Mouse (Mus musculus) stomach, embryonic 15.5 days (tissue): Measurements from ENCODE around the gene Mcam. TPM values are rescaled to one million over a fixed set of nuclear protein-coding genes. Genes with fewer than 3 reads are reported as not detected.

Experiments used
- ATAC-seq: fragments of 200-750 bp; cut with Nextera tagmentation; 2 replicates; pipeline ENCODE4 v1.8.0; 2017; ENCODE audit warnings: low read depth, moderate number of reproducible peaks, moderate TSS enrichment; ENCODE audit not compliant: insufficient read depth, low FRiP score
- H3K27ac ChIP-seq: fragments of 300-500 bp; sonication (generic); 2 replicates; pipeline ENCODE4 v1.5.1; 2015; ENCODE audit warnings: mild to moderate bottlenecking, inconsistent platforms
- H3K27me3 ChIP-seq: fragments of 300-500 bp; sonication (generic); replicated peaks from 2 replicates; pipeline ENCODE4 v1.6.1; 2015; ENCODE audit warnings: inconsistent platforms
- H3K36me3 ChIP-seq: fragments of 300-500 bp; sonication (generic); 2 replicates; pipeline ENCODE4 v1.6.1; 2015; ENCODE audit warnings: inconsistent platforms
- H3K4me1 ChIP-seq: fragments of 300-500 bp; sonication (generic); 2 replicates; pipeline ENCODE4 v1.6.1; 2015; ENCODE audit warnings: inconsistent platforms
- H3K4me2 ChIP-seq: fragments of 300-500 bp; sonication (generic); 2 replicates; pipeline ENCODE4 v1.6.1; 2015; ENCODE audit warnings: mild to moderate bottlenecking, inconsistent platforms
- H3K4me3 ChIP-seq: fragments of 300-500 bp; sonication (generic); replicated peaks from 2 replicates; pipeline ENCODE4 v1.5.1; 2015; ENCODE audit warnings: inconsistent platforms
- H3K9ac ChIP-seq: fragments of 300-500 bp; sonication (generic); 2 replicates; pipeline ENCODE4 v1.6.1; 2015; ENCODE audit warnings: inconsistent platforms
- H3K9me3 ChIP-seq: fragments of 300-500 bp; sonication (generic); 2 replicates; pipeline ENCODE4 v1.6.1; 2016; ENCODE audit warnings: inconsistent platforms
- WGBS: fragments of 180-500 bp; shearing (Covaris S2); methylation state at CpG from one replicate; pipeline ENCODE4 v1.1.7; 2015; 5-methylcytosine and 5-hydroxymethylcytosine counted together
- polyA plus RNA-seq: library from polyadenylated mRNA; unstranded; fragments of >200 nt; fragmentation: Nextera tagmentation; extraction: Ambion mirVana; gene quantifications from 2 replicates; pipeline ENCODE4 v1.2.1, GENCODE M21; 2015

Mcam gene
- polyA plus RNA-seq, 1 experiment from 2014 or later: 38.3 TPM

DNA sequence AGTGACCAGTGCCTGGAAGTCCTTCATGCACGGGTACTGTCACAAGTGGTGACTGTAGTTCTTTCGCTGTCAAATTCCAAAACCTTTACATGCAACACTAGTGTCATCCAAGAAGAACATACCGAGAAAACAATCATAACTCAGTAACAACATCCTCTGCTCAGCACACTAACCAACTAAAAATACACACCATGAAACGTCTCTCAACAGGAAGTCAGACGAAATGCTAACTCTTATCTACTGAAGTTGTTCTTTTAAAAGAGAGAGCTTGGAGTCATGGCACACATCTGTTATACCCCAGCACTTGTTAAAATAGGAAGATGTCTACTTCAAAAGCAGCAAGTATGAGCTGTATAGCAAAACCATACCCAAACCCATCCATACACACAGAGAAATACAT lies 47.3 kb downstream of the Mcam start:
- H3K27me3 ChIP-seq: no peaks in the 10 kb centered on the region
- H3K4me2 ChIP-seq: no peak overlapping the region
- WGBS: 79% methylated on average over 5 of the region's 5 CpGs

DNA sequence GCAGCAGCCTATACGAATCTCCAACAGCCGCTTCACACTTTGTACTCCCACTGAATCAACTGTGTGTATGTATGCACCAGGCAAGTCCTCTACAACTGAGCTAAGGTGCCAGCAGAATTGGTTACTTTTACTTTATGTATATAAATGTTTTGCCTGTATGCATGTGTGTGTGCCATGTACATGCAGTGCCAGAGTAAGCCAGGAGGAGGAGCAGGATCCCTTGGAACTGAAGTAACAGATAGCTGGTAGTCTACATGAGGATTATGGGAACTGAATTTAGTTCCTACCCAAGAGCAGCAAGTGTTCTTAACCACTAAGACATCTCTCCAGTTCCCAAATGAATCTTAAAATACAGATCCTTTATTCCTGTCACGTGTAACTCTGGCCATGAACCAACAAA lies 48.0 kb downstream of the Mcam start:
- no peak for ATAC-seq
- Histone ChIP-seq H3K4me3 (no peak overlapping the region), H3K4me2 (no peak overlapping the region), H3K9me3 (no peaks in the 10 kb centered on the region), H3K4me1 (no peaks in the 10 kb centered on the region), H3K36me3 (no peaks in the 10 kb centered on the region; the same call in 1 of the 2 replicates), H3K27me3 (no peaks in the 10 kb centered on the region), H3K9ac (no peak overlapping the region), H3K27ac (no peak overlapping the region)
- WGBS: 90% methylated on average over 3 of the region's 3 CpGs

More for the DNA sequence above, 47.3 kb downstream of the Mcam start:
- no peak overlapping the region for H3K9ac ChIP-seq
- no peak for ATAC-seq
- H3K9me3 ChIP-seq: no peaks in the 10 kb centered on the region
- H3K27ac ChIP-seq: no peak overlapping the region
- no peak overlapping the region for H3K4me3 ChIP-seq
- no peaks in the 10 kb centered on the region; the same call in 1 of the 2 replicates for H3K36me3 ChIP-seq
- no peaks in the 10 kb centered on the region for H3K4me1 ChIP-seq

DNA sequence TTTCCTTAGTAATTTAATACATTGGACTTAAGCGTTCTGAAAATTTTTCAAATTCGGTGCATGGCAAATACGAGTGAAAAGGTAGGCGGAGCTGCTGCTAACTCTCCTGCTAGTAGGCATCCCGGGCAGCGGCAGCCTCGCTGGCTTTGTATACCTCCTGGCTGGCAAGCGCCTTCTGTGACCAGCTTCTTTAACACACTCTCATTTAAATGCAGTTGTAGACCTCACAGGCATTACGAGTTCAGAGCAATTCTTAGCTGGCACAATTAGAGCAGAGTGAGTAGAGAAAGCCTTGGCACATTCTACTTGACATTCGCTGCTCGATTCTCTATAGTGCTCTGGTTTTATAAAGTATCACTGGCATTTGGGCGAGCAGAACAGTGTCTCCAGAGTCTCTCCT lies 54.0 kb downstream of the Mcam start:
- no peak overlapping the region for H3K9ac ChIP-seq
- no peaks in the 10 kb centered on the region for H3K27me3 ChIP-seq
- no peaks in the 10 kb centered on the region for H3K4me1 ChIP-seq
- H3K36me3 ChIP-seq: 0 out of 2 replicates have a peak, but pooled peaks cover 3% of the 10 kb centered on the region
- WGBS: 78% methylated on average over 12 of the region's 12 CpGs
- H3K4me2 ChIP-seq: no peak overlapping the region
- no peaks in the 10 kb centered on the region for H3K9me3 ChIP-seq
- no peak overlapping the region for H3K4me3 ChIP-seq
- ATAC-seq: no peak
- H3K27ac ChIP-seq: no peak overlapping the region

DNA sequence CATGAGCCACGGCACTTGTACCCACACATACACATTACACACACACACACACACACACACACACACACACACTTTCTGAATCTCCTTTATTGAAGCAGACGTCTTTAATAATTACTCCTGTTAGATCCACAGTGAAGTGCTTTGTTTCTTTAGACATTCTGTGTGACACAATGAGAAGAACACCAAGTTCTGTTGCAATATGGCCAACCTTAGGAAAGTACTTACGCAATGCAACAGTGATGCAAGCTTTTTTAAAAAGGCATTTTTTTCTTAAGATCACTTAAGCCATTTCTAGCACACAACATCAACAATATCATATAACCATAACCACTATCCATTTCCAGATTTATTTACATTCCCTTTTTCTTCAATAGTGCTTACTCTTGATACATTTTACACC lies 56.9 kb downstream of the Mcam start:
- Histone ChIP-seq H3K9me3 (no peaks in the 10 kb centered on the region), H3K4me1 (no peaks in the 10 kb centered on the region), H3K4me3 (no peak overlapping the region), H3K27me3 (no peaks in the 10 kb centered on the region), H3K9ac (no peak overlapping the region), H3K27ac (no peak overlapping the region), H3K4me2 (no peak overlapping the region), H3K36me3 (0 out of 2 replicates have a peak, but pooled peaks cover 3% of the 10 kb centered on the region)
- 79% methylated on average over 3 of the region's 3 CpGs for WGBS
- ATAC-seq: no peak

DNA sequence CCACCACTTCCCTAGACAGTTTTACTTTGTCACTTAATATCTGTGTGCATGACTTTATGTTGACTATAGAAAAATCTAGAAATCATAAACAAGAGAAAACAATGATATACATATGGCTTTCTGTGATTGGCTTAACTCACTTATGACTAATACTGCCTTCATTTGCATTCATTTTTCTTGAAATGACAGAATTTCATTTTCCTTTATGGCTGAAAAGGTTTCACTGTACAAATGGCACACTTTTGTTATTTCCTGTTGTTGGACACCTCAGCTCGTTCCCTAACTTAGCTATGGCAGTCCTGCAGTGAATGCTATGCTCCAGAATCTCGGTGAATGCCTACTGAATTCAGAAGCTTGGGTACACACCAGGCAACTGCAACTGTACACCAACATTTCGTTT lies 58.0 kb downstream of the Mcam start:
- Histone ChIP-seq H3K9ac (no peak overlapping the region), H3K27ac (no peak overlapping the region), H3K4me1 (no peaks in the 10 kb centered on the region), H3K9me3 (no peaks in the 10 kb centered on the region), H3K4me3 (no peak overlapping the region), H3K27me3 (no peaks in the 10 kb centered on the region), H3K36me3 (0 out of 2 replicates have a peak, but pooled peaks cover 3% of the 10 kb centered on the region), H3K4me2 (no peak overlapping the region)
- WGBS: 86% methylated on average over 3 of the region's 3 CpGs
- ATAC-seq: no peak

Other genes starting within 250 kb of the Mcam start
- 1.1 and 1.4 TPM in 2 replicates for gene Thy1, start 91.1 kb upstream of the Mcam start, polyA plus RNA-seq
- 12.0 and 12.9 TPM in 2 replicates for gene Usp2, start 67.4 kb upstream of the Mcam start, polyA plus RNA-seq
- gene Mfrp, start 32.7 kb upstream of the Mcam start, polyA plus RNA-seq: 0.18 TPM in 2 replicates
- gene C1qtnf5, start 27.2 kb upstream of the Mcam start, polyA plus RNA-seq: 2.8 and 3.3 TPM in 2 replicates
- gene Gm49380, start 21.0 kb upstream of the Mcam start, polyA plus RNA-seq: 0.14 and 0.18 TPM in 2 replicates
- 59.9 and 60.8 TPM in 2 replicates for gene Rnf26, start 21.0 kb upstream of the Mcam start, polyA plus RNA-seq
- 12.4 and 13.6 TPM in 2 replicates for gene Cbl, start 99.6 kb downstream of the Mcam start, polyA plus RNA-seq
- 0.23 TPM in 1 of 2 replicates, not detected in the other for gene Ccdc153, start 106.2 kb downstream of the Mcam start, polyA plus RNA-seq
- gene Pdzd3, start 117.0 kb downstream of the Mcam start, polyA plus RNA-seq: 2.5 and 2.9 TPM in 2 replicates
- gene Nlrx1, start 134.1 kb downstream of the Mcam start, polyA plus RNA-seq: 8.9 TPM in 2 replicates
- gene Abcg4, start 154.1 kb downstream of the Mcam start, polyA plus RNA-seq: 4.6 and 5.1 TPM in 2 replicates
- 20.3 and 21.4 TPM in 2 replicates for gene Hinfp, start 171.2 kb downstream of the Mcam start, polyA plus RNA-seq
- gene C2cd2l, start 185.8 kb downstream of the Mcam start, polyA plus RNA-seq: 7.9 and 10.1 TPM in 2 replicates
- gene Dpagt1, start 191.6 kb downstream of the Mcam start, polyA plus RNA-seq: 33.2 and 33.5 TPM in 2 replicates
- gene H2afx, start 200.2 kb downstream of the Mcam start, polyA plus RNA-seq: 260 and 267 TPM in 2 replicates
- gene Hmbs, start 209.8 kb downstream of the Mcam start, polyA plus RNA-seq: 155 and 202 TPM in 2 replicates
- gene Vps11, start 227.2 kb downstream of the Mcam start, polyA plus RNA-seq: 25.8 and 26.4 TPM in 2 replicates
- 30.6 and 36.2 TPM in 2 replicates for gene Hyou1, start 245.0 kb downstream of the Mcam start, polyA plus RNA-seq